Mouse (Mus musculus) C2C12 (cell line): ENCODE measurements around the gene Mthfsd. TPM values are rescaled to one million over a fixed set of nuclear protein-coding genes. Genes with fewer than 3 reads are reported as not detected.

Experiments
- H3K27me3 ChIP-seq: one replicate; pipeline ENCODE4 v1.6.1; 2011; ENCODE audit not compliant: control insufficient read depth, insufficient read depth, insufficient read length
- H3K36me3 ChIP-seq: one replicate; pipeline ENCODE4 v1.6.1; 2011; ENCODE audit not compliant: control insufficient read depth, insufficient read depth
- H3K4me3 ChIP-seq: one replicate; pipeline ENCODE4 v1.5.1; 2011; ENCODE audit warnings: mild to moderate bottlenecking, control low read depth; ENCODE audit not compliant: poor library complexity, insufficient read depth, severe bottlenecking
- H3K79me2 ChIP-seq: one replicate; pipeline ENCODE4 v1.6.1; 2011; ENCODE audit not compliant: control insufficient read depth, insufficient read depth
- H3K79me3 ChIP-seq: one replicate; pipeline ENCODE4 v1.6.1; 2011; ENCODE audit warnings: low read depth, control low read depth
- H3ac ChIP-seq: one replicate; pipeline ENCODE3; 2011; ENCODE audit warnings: low read depth; ENCODE audit not compliant: control insufficient read depth, insufficient read length
- CEBPB ChIP-seq: IDR thresholded peaks from one replicate; pipeline ENCODE4 v1.6.1; 2011; ENCODE audit warnings: low read depth, mild to moderate bottlenecking, control low read depth, moderate library complexity
- CTCF ChIP-seq: IDR thresholded peaks from one replicate; pipeline ENCODE4 v1.5.1; 2011; ENCODE audit not compliant: control insufficient read depth, insufficient read depth, insufficient read length
- FOSL1 ChIP-seq: IDR thresholded peaks from one replicate; pipeline ENCODE4 v1.8.0; 2011; ENCODE audit warnings: mild to moderate bottlenecking, low read length; ENCODE audit not compliant: poor library complexity, insufficient read depth, severe bottlenecking
- MAX ChIP-seq: IDR thresholded peaks from one replicate; pipeline ENCODE4 v1.6.1; 2011; ENCODE audit warnings: mild to moderate bottlenecking, control low read depth
- MYOD1 ChIP-seq: IDR thresholded peaks from one replicate; pipeline ENCODE4 v1.6.1; 2011; ENCODE audit warnings: low read depth; ENCODE audit not compliant: control insufficient read depth, insufficient read length
- MYOG ChIP-seq: IDR thresholded peaks from one replicate; pipeline ENCODE4 v1.6.1; 2011; ENCODE audit not compliant: control insufficient read depth, insufficient read length; ENCODE audit errors: extremely low read depth
- USF1 ChIP-seq: IDR thresholded peaks from one replicate; pipeline ENCODE4 v1.6.1; 2011; ENCODE audit warnings: low read depth, mild to moderate bottlenecking, control low read depth, moderate library complexity
- polyA plus RNA-seq: library from polyadenylated mRNA; unstranded; fragments of >200 nt; fragmentation: generic; extraction: Trizol; gene quantifications from one replicate; pipeline ENCODE4 v1.2.1, GENCODE M21; 2012; ENCODE audit warnings: missing spikeins

The Mthfsd gene
- polyA plus RNA-seq, 1 experiment: 22.7 TPM

GRCm38 (mm10) chr8:121083093-121083935 is 24.9 kb downstream of the Mthfsd start:
- Histone ChIP-seq H3K36me3 (no peaks in the 10 kb centered on the region), H3ac (no peak overlapping the region), H3K27me3 (peaks cover 96% of the 10 kb centered on the region), H3K79me3 (no peaks in the 10 kb centered on the region), H3K4me3 (peak overlapping the region; percentile 21), H3K79me2 (no peaks in the 10 kb centered on the region)
- no peak for TF ChIP-seq FOSL1
- TF ChIP-seq MYOG: no peak
- TF ChIP-seq CTCF: no peak
- no peak for TF ChIP-seq USF1
- no peak for TF ChIP-seq MYOD1
- no peak for TF ChIP-seq MAX
- no peak for TF ChIP-seq CEBPB

DNA sequence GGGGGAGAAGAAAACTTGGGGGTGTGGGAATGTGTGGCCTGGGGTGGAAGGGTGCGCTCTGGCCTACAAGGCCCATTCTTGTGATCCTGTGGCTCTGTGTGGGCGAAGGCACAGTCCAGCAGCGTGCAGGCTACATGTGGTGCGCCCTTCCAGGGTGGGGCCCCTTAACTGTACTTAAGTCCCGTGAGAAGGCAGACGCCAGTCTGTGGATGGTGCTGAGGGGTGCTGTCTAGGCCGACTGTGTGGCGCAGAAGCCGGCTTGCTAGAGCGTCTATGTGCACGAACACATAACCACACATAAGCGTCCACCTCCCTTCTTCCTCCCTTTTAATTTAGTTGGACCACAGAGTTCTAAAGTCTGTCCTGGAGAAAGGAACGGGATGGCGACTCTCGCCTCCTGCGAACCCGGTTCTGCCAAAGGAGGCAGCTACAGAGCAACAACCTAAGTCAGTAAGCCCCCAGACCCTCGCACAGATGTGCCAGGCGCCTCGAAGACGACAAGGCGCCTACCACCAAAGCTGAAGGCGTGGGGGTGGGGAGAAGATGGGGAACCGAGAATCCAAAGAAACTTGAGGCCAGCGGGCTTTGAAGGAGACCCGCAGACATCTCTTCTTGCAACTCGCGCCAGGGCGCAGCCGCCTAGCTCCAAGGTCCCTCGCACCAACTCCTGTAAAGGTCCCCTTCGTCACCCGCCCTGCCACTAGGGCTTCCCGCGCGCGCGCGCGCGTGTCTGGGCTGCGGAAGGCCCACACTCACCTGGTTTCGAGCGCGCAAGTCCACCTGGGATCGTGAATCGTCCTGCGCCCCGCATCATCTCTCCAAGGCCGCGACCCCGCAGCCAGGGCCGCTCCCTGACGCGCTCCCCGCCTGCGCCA is 25.7 kb downstream of the Mthfsd start:
- Histone ChIP-seq H3ac (no peak overlapping the region), H3K27me3 (peaks cover 99% of the 10 kb centered on the region), H3K79me3 (no peaks in the 10 kb centered on the region), H3K4me3 (no peak overlapping the region), H3K36me3 (no peaks in the 10 kb centered on the region), H3K79me2 (no peaks in the 10 kb centered on the region)
- TF ChIP-seq MAX: no peak
- TF ChIP-seq FOSL1: no peak
- no peak for TF ChIP-seq CEBPB
- no peak for TF ChIP-seq CTCF
- no peak for TF ChIP-seq MYOD1
- no peak for TF ChIP-seq MYOG
- TF ChIP-seq USF1: no peak

DNA sequence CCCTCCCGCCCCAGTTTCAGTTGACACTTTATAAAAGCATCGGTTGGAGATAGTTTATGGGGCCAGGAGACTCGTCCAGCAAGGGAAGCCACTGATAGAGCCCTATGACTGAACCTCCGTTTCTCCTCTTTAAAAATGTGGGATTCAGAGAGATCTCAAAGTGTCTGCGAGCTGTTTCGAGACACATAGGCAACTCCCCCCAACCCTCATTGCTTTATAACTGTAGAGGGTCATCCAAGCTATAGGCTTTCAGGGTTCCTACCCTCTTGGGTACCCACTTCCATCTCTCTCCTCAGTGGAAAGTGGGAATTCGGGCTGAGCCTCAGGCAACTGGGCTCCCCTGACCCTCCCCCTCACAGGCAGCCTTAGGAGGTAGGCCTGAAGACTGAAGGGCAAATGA is 26.8 kb downstream of the Mthfsd start:
- Histone ChIP-seq H3K36me3 (no peaks in the 10 kb centered on the region), H3ac (no peak overlapping the region), H3K79me2 (no peaks in the 10 kb centered on the region), H3K27me3 (peaks cover 100% of the 10 kb centered on the region), H3K4me3 (no peak overlapping the region), H3K79me3 (no peaks in the 10 kb centered on the region)
- no peak for TF ChIP-seq USF1
- TF ChIP-seq MAX: no peak
- TF ChIP-seq MYOG: no peak
- no peak for TF ChIP-seq FOSL1
- no peak for TF ChIP-seq CTCF
- no peak for TF ChIP-seq CEBPB
- TF ChIP-seq MYOD1: no peak

- H3K4me3 ChIP-seq: no peak overlapping the region
- H3K36me3 ChIP-seq: no peaks in the 10 kb centered on the region
- H3ac ChIP-seq: no peak overlapping the region
- no peaks in the 10 kb centered on the region for H3K79me3 ChIP-seq
- H3K79me2 ChIP-seq: no peaks in the 10 kb centered on the region
- peaks cover 99% of the 10 kb centered on the region for H3K27me3 ChIP-seq
- TF ChIP-seq MAX (no peak), MYOD1 (no peak), FOSL1 (no peak), CEBPB (no peak), MYOG (no peak), CTCF (no peak), USF1 (no peak)
Measured at GRCm38 (mm10) chr8:121080361-121081090, 27.7 kb downstream of the Mthfsd start.

DNA sequence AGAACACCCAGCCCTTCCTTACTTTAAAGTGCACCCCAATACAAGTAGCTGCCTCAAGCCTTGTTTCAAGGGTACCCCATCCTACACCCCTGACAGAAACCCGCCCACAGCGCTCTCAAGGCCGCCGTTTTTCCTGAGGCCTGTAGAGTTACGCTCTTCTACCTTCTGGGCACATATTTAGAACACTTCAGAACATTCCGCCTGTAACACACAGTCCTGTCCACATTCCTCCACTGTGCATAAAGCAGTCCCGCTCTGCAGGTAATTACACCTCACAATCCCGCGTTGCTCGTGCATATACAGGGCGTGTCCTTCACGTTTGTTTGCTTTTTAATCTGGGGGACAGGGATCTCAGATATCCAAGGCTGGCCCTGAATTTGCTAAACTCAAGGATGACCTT is 28.2 kb downstream of the Mthfsd start:
- no peaks in the 10 kb centered on the region for H3K79me2 ChIP-seq
- H3K79me3 ChIP-seq: no peaks in the 10 kb centered on the region
- TF ChIP-seq MYOD1 (no peak), CEBPB (no peak), FOSL1 (no peak), USF1 (no peak), CTCF (no peak), MYOG (no peak), MAX (no peak)
- no peak overlapping the region for H3ac ChIP-seq
- peaks cover 94% of the 10 kb centered on the region for H3K27me3 ChIP-seq
- no peaks in the 10 kb centered on the region for H3K36me3 ChIP-seq
- no peak overlapping the region for H3K4me3 ChIP-seq
